Mouse (Mus musculus) neural tube, embryonic 15.5 days (tissue): ENCODE results near the gene Gm35549. TPM values are rescaled to one million over a fixed set of nuclear protein-coding genes. Genes with fewer than 3 reads are reported as not detected.

ENCODE experiments used
- ATAC-seq: fragments of 200-750 bp; cut with Nextera tagmentation; 2 replicates; pipeline ENCODE4 v1.8.0; 2017; ENCODE audit warnings: mild to moderate bottlenecking, moderate TSS enrichment, moderate library complexity; ENCODE audit not compliant: low FRiP score
- H3K27ac ChIP-seq: fragments of 300-500 bp; sonication (generic); replicated peaks from 2 replicates; pipeline ENCODE4 v1.5.1; 2015; ENCODE audit warnings: mild to moderate bottlenecking, inconsistent platforms
- H3K27me3 ChIP-seq: fragments of 300-500 bp; sonication (generic); replicated peaks from 2 replicates; pipeline ENCODE4 v1.6.1; 2015; ENCODE audit warnings: inconsistent platforms
- H3K36me3 ChIP-seq: fragments of 300-500 bp; sonication (generic); 2 replicates; pipeline ENCODE4 v1.6.1; 2015; ENCODE audit warnings: inconsistent platforms
- H3K4me1 ChIP-seq: fragments of 300-500 bp; sonication (generic); 2 replicates; pipeline ENCODE4 v1.6.1; 2015; ENCODE audit warnings: inconsistent platforms
- H3K4me2 ChIP-seq: fragments of 300-500 bp; sonication (generic); 2 replicates; pipeline ENCODE4 v1.6.1; 2015; ENCODE audit warnings: inconsistent platforms, mild to moderate bottlenecking, moderate library complexity
- H3K4me3 ChIP-seq: fragments of 300-500 bp; sonication (generic); replicated peaks from 2 replicates; pipeline ENCODE4 v1.5.1; 2015; ENCODE audit warnings: mild to moderate bottlenecking, inconsistent platforms
- H3K9ac ChIP-seq: fragments of 300-500 bp; sonication (generic); replicated peaks from 2 replicates; pipeline ENCODE4 v1.6.1; 2015; ENCODE audit warnings: mild to moderate bottlenecking, inconsistent platforms
- H3K9me3 ChIP-seq: fragments of 300-500 bp; sonication (generic); replicated peaks from 2 replicates; pipeline ENCODE4 v1.6.1; 2016; ENCODE audit warnings: inconsistent platforms
- WGBS: fragments of 180-500 bp; shearing (Covaris S2); methylation state at CpG from one replicate; pipeline ENCODE4 v1.1.7; 2015; ENCODE audit warnings: mixed read lengths; 5-methylcytosine and 5-hydroxymethylcytosine counted together
- polyA plus RNA-seq: library from polyadenylated mRNA; unstranded; fragments of >200 nt; fragmentation: Nextera tagmentation; extraction: Ambion mirVana; gene quantifications from 2 replicates; pipeline ENCODE4 v1.2.1, GENCODE M21; 2015

The Gm35549 gene
- 0.51 and 0.55 TPM in 2 replicates for polyA plus RNA-seq

GRCm38 (mm10) chr9:122843760-122844159 is at the start of gene Gm35549:
Gene Gm35549, minus strand, starts transcription at chr9:122844035.
- Histone ChIP-seq H3K36me3 (0 out of 2 replicates have a peak, but pooled peaks cover 4% of the 10 kb centered on the region), H3K4me1 (no peaks in the 10 kb centered on the region), H3K9ac (no peak within 1 kb of the TSS), H3K27ac (no peak within 1 kb of the TSS), H3K4me3 (no peak within 1 kb of the TSS), H3K27me3 (no peaks in the 10 kb centered on the region), H3K4me2 (no peak within 1 kb of the TSS), H3K9me3 (no peaks in the 10 kb centered on the region)
- ATAC-seq = no peak
- WGBS = 77% methylated on average over 3 of the region's 3 CpGs

- WGBS = 7% methylated on average over 54 of the region's 54 CpGs
- Histone ChIP-seq H3K4me2 (peak overlapping the region; percentile 71), H3K27me3 (no peaks in the 10 kb centered on the region), H3K4me1 (peaks cover 10% of the 10 kb centered on the region), H3K9me3 (no peaks in the 10 kb centered on the region), H3K4me3 (peak overlapping the region; percentile 61), H3K27ac (peak overlapping the region; percentile 70), H3K9ac (peak overlapping the region; percentile 66), H3K36me3 (peaks cover 18% of the 10 kb centered on the region)
- peak; percentile 94 for ATAC-seq
Observed at GRCm38 (mm10) chr9:122886372-122887179, 42.7 kb upstream of the Gm35549 start.

- Histone ChIP-seq H3K4me3 (peak within 1 kb of the TSS; percentile 61), H3K27ac (peak within 1 kb of the TSS; percentile 56; the same call in 1 of the 2 replicates), H3K27me3 (no peaks in the 10 kb centered on the region), H3K9me3 (no peaks in the 10 kb centered on the region), H3K9ac (no peak within 1 kb of the TSS), H3K4me2 (peak within 1 kb of the TSS; percentile 71), H3K4me1 (peaks cover 10% of the 10 kb centered on the region), H3K36me3 (peaks cover 9% of the 10 kb centered on the region)
- no peak for ATAC-seq
- WGBS = 92% methylated on average over 3 of the region's 3 CpGs
Observed at GRCm38 (mm10) chr9:122885385-122885784, 41.5 kb upstream of the Gm35549 start, which contains the start of gene Zkscan7. Gene Zkscan7, plus strand, starts transcription at chr9:122885685.

- no peak for ATAC-seq
- H3K27ac ChIP-seq = no peak overlapping the region
- no peak overlapping the region for H3K4me2 ChIP-seq
- H3K27me3 ChIP-seq = no peaks in the 10 kb centered on the region
- H3K9me3 ChIP-seq = no peaks in the 10 kb centered on the region
- H3K4me3 ChIP-seq = no peak overlapping the region
- no peaks in the 10 kb centered on the region for H3K36me3 ChIP-seq
- no peak overlapping the region for H3K9ac ChIP-seq
- no peaks in the 10 kb centered on the region for H3K4me1 ChIP-seq
- 93% methylated on average over 2 of the region's 2 CpGs for WGBS
Observed at GRCm38 (mm10) chr9:122875145-122875544, 31.3 kb upstream of the Gm35549 start.

GRCm38 (mm10) chr9:122874653-122875052 is 30.8 kb upstream of the Gm35549 start:
- Histone ChIP-seq H3K27me3 (no peaks in the 10 kb centered on the region), H3K9ac (no peak overlapping the region), H3K4me3 (no peak overlapping the region), H3K9me3 (no peaks in the 10 kb centered on the region), H3K27ac (no peak overlapping the region), H3K36me3 (no peaks in the 10 kb centered on the region), H3K4me1 (no peaks in the 10 kb centered on the region), H3K4me2 (no peak overlapping the region)
- ATAC-seq = no peak
- WGBS = 72% methylated on average over 1 of the region's 1 CpGs

- Histone ChIP-seq H3K4me3 (no peak overlapping the region), H3K27ac (no peak overlapping the region), H3K27me3 (no peaks in the 10 kb centered on the region), H3K4me1 (no peaks in the 10 kb centered on the region), H3K4me2 (no peak overlapping the region), H3K36me3 (no peaks in the 10 kb centered on the region), H3K9me3 (no peaks in the 10 kb centered on the region), H3K9ac (no peak overlapping the region)
- WGBS = 92% methylated on average over 4 of the region's 4 CpGs
- no peak for ATAC-seq
Observed at GRCm38 (mm10) chr9:122872595-122872994, 28.8 kb upstream of the Gm35549 start.

DNA sequence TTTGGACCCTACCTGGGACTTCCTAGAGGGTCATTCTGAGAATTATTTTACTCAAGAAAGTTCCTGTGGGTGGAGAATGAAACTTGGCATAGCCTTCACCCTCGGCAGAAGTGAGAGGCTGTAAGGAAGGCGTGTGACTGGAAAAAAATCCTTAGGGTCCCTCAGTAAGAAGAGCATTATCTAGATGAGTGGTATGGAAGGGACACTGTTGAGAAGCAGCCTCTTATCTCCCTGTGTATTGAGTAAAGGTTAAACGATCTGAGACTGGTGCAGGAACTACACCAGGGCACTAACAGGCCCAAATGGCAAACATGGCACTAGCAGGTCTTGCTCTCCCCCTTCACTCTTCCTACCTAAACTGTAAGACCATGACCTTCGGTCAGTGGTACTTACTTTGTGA is 22.4 kb upstream of the Gm35549 start:
- H3K36me3 ChIP-seq = peaks cover 14% of the 10 kb centered on the region
- H3K4me3 ChIP-seq = peak overlapping the region; percentile 87
- H3K9me3 ChIP-seq = no peaks in the 10 kb centered on the region; the same call in 1 of the 2 replicates
- peaks cover 27% of the 10 kb centered on the region for H3K4me1 ChIP-seq
- peak overlapping the region; percentile 60 for H3K4me2 ChIP-seq
- H3K9ac ChIP-seq = peak overlapping the region; percentile 82
- 90% methylated on average over 4 of the region's 4 CpGs for WGBS
- no peak overlapping the region for H3K27ac ChIP-seq
- no peaks in the 10 kb centered on the region for H3K27me3 ChIP-seq
- ATAC-seq = peak; percentile 48

- Histone ChIP-seq H3K27me3 (no peaks in the 10 kb centered on the region), H3K4me2 (peak within 1 kb of the TSS; percentile 60), H3K9me3 (no peaks in the 10 kb centered on the region; the same call in 1 of the 2 replicates), H3K9ac (peak within 1 kb of the TSS; percentile 82), H3K4me1 (peaks cover 27% of the 10 kb centered on the region), H3K27ac (peak within 1 kb of the TSS; percentile 84), H3K4me3 (peak within 1 kb of the TSS; percentile 87), H3K36me3 (peaks cover 19% of the 10 kb centered on the region)
- ATAC-seq = peak; percentile 93
- whole genome bisulfite sequencing = under 1% methylated on average over 34 of the region's 34 CpGs
Observed at GRCm38 (mm10) chr9:122865697-122866166, 21.9 kb upstream of the Gm35549 start, which contains the start of gene Zfp445. Gene Zfp445, minus strand, starts transcription at chr9:122866006.

GRCm38 (mm10) chr9:122864848-122865247 is 21.0 kb upstream of the Gm35549 start:
- Histone ChIP-seq H3K36me3 (peaks cover 28% of the 10 kb centered on the region), H3K9ac (peak overlapping the region; percentile 82), H3K27me3 (no peaks in the 10 kb centered on the region), H3K27ac (no peak overlapping the region), H3K9me3 (no peaks in the 10 kb centered on the region; the same call in 1 of the 2 replicates), H3K4me1 (peaks cover 27% of the 10 kb centered on the region), H3K4me3 (peak overlapping the region; percentile 87), H3K4me2 (peak overlapping the region; percentile 60)
- 65% methylated on average over 3 of the region's 3 CpGs for WGBS
- ATAC-seq = no peak

GRCm38 (mm10) chr9:122863731-122864130 is 19.9 kb upstream of the Gm35549 start:
- Histone ChIP-seq H3K9ac (no peak overlapping the region), H3K4me2 (peak overlapping the region; percentile 60; the same call in 1 of the 2 replicates), H3K4me1 (peaks cover 27% of the 10 kb centered on the region), H3K27ac (no peak overlapping the region), H3K27me3 (no peaks in the 10 kb centered on the region), H3K9me3 (no peaks in the 10 kb centered on the region; the same call in 1 of the 2 replicates), H3K4me3 (no peak overlapping the region), H3K36me3 (peaks cover 38% of the 10 kb centered on the region)
- ATAC-seq = no peak
- WGBS = 86% methylated on average over 2 of the region's 2 CpGs

DNA sequence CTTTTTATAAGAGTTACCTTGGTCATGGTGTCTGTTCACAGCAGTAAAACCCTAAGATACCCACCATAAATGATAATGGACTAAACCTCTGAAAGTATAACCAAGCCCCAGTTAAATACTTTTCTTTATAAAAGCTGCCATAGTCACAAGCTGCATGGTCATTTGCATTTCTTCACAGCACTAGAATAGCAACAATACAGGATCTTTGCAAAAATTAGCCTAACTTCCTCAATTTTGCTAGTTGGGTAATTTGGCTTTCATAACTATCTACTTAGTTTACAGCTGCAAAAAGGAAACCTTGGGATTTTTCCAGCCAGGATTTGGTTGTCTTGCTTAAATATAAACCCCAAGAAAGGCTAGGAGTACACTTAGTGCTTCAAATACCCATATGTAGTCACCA is 16.9 kb upstream of the Gm35549 start:
- no peak for ATAC-seq

DNA sequence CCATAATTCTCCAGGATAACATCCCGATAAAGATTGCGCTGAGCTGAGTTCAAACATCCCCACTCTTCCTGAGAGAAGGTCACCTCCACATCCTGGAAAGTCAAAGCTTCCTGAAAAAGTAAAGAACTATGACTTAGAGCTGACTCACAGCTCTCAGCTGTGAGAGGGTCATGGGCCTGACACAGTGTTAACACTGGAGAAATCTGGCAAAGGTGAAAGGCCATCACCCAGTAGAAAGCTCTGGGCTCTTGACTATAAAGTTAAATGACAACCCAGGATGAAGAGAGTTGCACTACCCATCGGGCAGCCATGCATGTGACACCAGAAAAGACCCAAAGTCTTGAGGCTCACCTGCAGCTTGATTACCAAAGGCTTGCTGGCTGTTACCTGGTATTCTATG is 12.9 kb upstream of the Gm35549 start:
- Histone ChIP-seq H3K36me3 (peaks cover 93% of the 10 kb centered on the region), H3K4me2 (no peak overlapping the region), H3K27ac (no peak overlapping the region), H3K4me3 (no peak overlapping the region), H3K27me3 (no peaks in the 10 kb centered on the region), H3K4me1 (peaks cover under 1% of the 10 kb centered on the region; the same call in 1 of the 2 replicates), H3K9ac (no peak overlapping the region), H3K9me3 (peaks cover 6% of the 10 kb centered on the region; the same call in 1 of the 2 replicates)
- ATAC-seq = no peak
- WGBS = 99% methylated on average over 3 of the region's 3 CpGs

More for the DNA sequence above, 16.9 kb upstream of the Gm35549 start:
- H3K4me1 ChIP-seq = peaks cover 23% of the 10 kb centered on the region
- H3K9ac ChIP-seq = no peak overlapping the region
- no peak overlapping the region for H3K4me2 ChIP-seq
- H3K27ac ChIP-seq = no peak overlapping the region
- no peaks in the 10 kb centered on the region; the same call in 1 of the 2 replicates for H3K9me3 ChIP-seq
- H3K36me3 ChIP-seq = peaks cover 64% of the 10 kb centered on the region
- H3K27me3 ChIP-seq = no peaks in the 10 kb centered on the region
- no peak overlapping the region for H3K4me3 ChIP-seq
